Mouse (Mus musculus) ES-Bruce4 (cell line): ENCODE measurements around the gene BC017158. TPM values are rescaled to one million over a fixed set of nuclear protein-coding genes. Genes with fewer than 3 reads are reported as not detected.

Experiments used
- H3K27ac ChIP-seq: 2 replicates; pipeline ENCODE4 v1.5.1; 2012; ENCODE audit warnings: low read length, inconsistent platforms; ENCODE audit not compliant: insufficient read depth
- H3K27me3 ChIP-seq: 2 replicates; pipeline ENCODE4 v1.6.1; 2012; ENCODE audit warnings: mild to moderate bottlenecking, low read length, inconsistent platforms; ENCODE audit not compliant: control insufficient read depth, poor library complexity, insufficient read depth, severe bottlenecking
- H3K36me3 ChIP-seq: 2 replicates; pipeline ENCODE4 v1.6.1; 2012; ENCODE audit warnings: inconsistent platforms, mild to moderate bottlenecking, low read length, moderate library complexity; ENCODE audit not compliant: control insufficient read depth, poor library complexity, insufficient read depth, severe bottlenecking
- H3K4me1 ChIP-seq: one replicate; pipeline ENCODE4 v1.8.1; 2011; ENCODE audit warnings: low read length; ENCODE audit not compliant: control insufficient read depth, insufficient read depth
- H3K4me3 ChIP-seq: 2 replicates; pipeline ENCODE4 v1.5.1; 2011; ENCODE audit warnings: low read depth, mild to moderate bottlenecking, low read length
- H3K9ac ChIP-seq: 2 replicates; pipeline ENCODE4 v1.6.1; 2012; ENCODE audit warnings: low read depth, mild to moderate bottlenecking, inconsistent platforms; ENCODE audit not compliant: poor library complexity, severe bottlenecking
- H3K9me3 ChIP-seq: replicated peaks from 2 replicates; pipeline ENCODE4 v1.6.1; 2012; ENCODE audit warnings: mild to moderate bottlenecking, low read length, inconsistent platforms; ENCODE audit not compliant: control insufficient read depth, poor library complexity, insufficient read depth, severe bottlenecking
- CTCF ChIP-seq: IDR thresholded peaks from one replicate; pipeline ENCODE4 v1.8.1; 2011; ENCODE audit warnings: low read depth, low read length
- EP300 ChIP-seq: IDR thresholded peaks from 2 replicates; pipeline ENCODE4 v1.6.1; 2011; ENCODE audit warnings: low read depth, low read length; ENCODE audit not compliant: insufficient read depth
- POLR2A ChIP-seq: IDR thresholded peaks from one replicate; pipeline ENCODE4 v1.8.1; 2011; ENCODE audit warnings: low read length; ENCODE audit not compliant: insufficient read depth
- polyA plus RNA-seq: library from polyadenylated mRNA; stranded (reverse); fragments of >200 nt; gene quantifications from 2 replicates; pipeline ENCODE4 v1.2.4, GENCODE M21; 2011; ENCODE audit warnings: low read depth; ENCODE audit not compliant: missing spikeins, insufficient read depth, insufficient read length

BC017158 gene
- polyA plus RNA-seq, 1 experiment = 7.5 TPM

GRCm38 (mm10) chr7:128249998-128250397 is 48.0 kb downstream of the BC017158 start:
- Histone ChIP-seq H3K4me3 (no peak overlapping the region), H3K4me1 (no peaks in the 10 kb centered on the region), H3K36me3 (no peaks in the 10 kb centered on the region), H3K27me3 (no peaks in the 10 kb centered on the region; the same call in 1 of the 2 replicates), H3K9me3 (no peaks in the 10 kb centered on the region), H3K9ac (no peak overlapping the region), H3K27ac (no peak overlapping the region)
- TF ChIP-seq CTCF (no peak), POLR2A (no peak), EP300 (no peak)

GRCm38 (mm10) chr7:128248081-128249042 is 49.6 kb downstream of the BC017158 start:
- Histone ChIP-seq H3K9ac (no peak overlapping the region), H3K4me3 (no peak overlapping the region), H3K4me1 (no peaks in the 10 kb centered on the region)

GRCm38 (mm10) chr7:128247443-128247842 is 50.5 kb downstream of the BC017158 start:
- TF ChIP-seq POLR2A (no peak), CTCF (peak; percentile 53), EP300 (no peak)
- H3K9ac ChIP-seq = no peak overlapping the region
- H3K36me3 ChIP-seq = no peaks in the 10 kb centered on the region
- no peaks in the 10 kb centered on the region; the same call in 1 of the 2 replicates for H3K27me3 ChIP-seq
- H3K27ac ChIP-seq = no peak overlapping the region
- H3K4me1 ChIP-seq = no peaks in the 10 kb centered on the region
- no peaks in the 10 kb centered on the region for H3K9me3 ChIP-seq
- H3K4me3 ChIP-seq = no peak overlapping the region

More at GRCm38 (mm10) chr7:128248081-128249042, 49.6 kb downstream of the BC017158 start:
- no peaks in the 10 kb centered on the region for H3K9me3 ChIP-seq
- H3K27ac ChIP-seq = no peak overlapping the region
- H3K27me3 ChIP-seq = no peaks in the 10 kb centered on the region; the same call in 1 of the 2 replicates
- TF ChIP-seq EP300 (no peak), POLR2A (no peak), CTCF (no peak)
- H3K36me3 ChIP-seq = no peaks in the 10 kb centered on the region

- H3K27me3 ChIP-seq = no peaks in the 10 kb centered on the region; the same call in 1 of the 2 replicates
Measured at GRCm38 (mm10) chr7:128246496-128247391, 51.2 kb downstream of the BC017158 start, which contains the start of gene Tgfb1i1. Gene Tgfb1i1 (plus strand): TSS chr7:128246812.

GRCm38 (mm10) chr7:128245547-128245946 is 52.4 kb downstream of the BC017158 start:
- H3K36me3 ChIP-seq = no peaks in the 10 kb centered on the region
- H3K27me3 ChIP-seq = no peaks in the 10 kb centered on the region; the same call in 1 of the 2 replicates
- H3K9ac ChIP-seq = no peak overlapping the region
- H3K27ac ChIP-seq = no peak overlapping the region
- no peak for TF ChIP-seq CTCF
- no peak for TF ChIP-seq POLR2A
- no peak for TF ChIP-seq EP300
- H3K4me3 ChIP-seq = no peak overlapping the region
- no peaks in the 10 kb centered on the region for H3K9me3 ChIP-seq
- no peaks in the 10 kb centered on the region for H3K4me1 ChIP-seq

More at GRCm38 (mm10) chr7:128246496-128247391, 51.2 kb downstream of the BC017158 start, which contains the start of gene Tgfb1i1:
- H3K9ac ChIP-seq = peak within 1 kb of the TSS; percentile 10
- TF ChIP-seq EP300 (no peak), CTCF (no peak), POLR2A (no peak)
- no peaks in the 10 kb centered on the region for H3K36me3 ChIP-seq
- H3K4me3 ChIP-seq = peak within 1 kb of the TSS; percentile 53
- no peak within 1 kb of the TSS for H3K27ac ChIP-seq
- H3K9me3 ChIP-seq = no peaks in the 10 kb centered on the region
- no peaks in the 10 kb centered on the region for H3K4me1 ChIP-seq
